Mouse (Mus musculus): ENCODE results near the gene Fcer2a. TPM values are rescaled to one million over a fixed set of nuclear protein-coding genes. Genes with fewer than 3 reads are reported as not detected.
A peak's percentile ranks its signal among the peaks of the same experiment; 100 is the strongest.

Gene Fcer2a
- total RNA-seq, 2 experiments from 2014 or later: 0.18 TPM; not detected in 1

DNA sequence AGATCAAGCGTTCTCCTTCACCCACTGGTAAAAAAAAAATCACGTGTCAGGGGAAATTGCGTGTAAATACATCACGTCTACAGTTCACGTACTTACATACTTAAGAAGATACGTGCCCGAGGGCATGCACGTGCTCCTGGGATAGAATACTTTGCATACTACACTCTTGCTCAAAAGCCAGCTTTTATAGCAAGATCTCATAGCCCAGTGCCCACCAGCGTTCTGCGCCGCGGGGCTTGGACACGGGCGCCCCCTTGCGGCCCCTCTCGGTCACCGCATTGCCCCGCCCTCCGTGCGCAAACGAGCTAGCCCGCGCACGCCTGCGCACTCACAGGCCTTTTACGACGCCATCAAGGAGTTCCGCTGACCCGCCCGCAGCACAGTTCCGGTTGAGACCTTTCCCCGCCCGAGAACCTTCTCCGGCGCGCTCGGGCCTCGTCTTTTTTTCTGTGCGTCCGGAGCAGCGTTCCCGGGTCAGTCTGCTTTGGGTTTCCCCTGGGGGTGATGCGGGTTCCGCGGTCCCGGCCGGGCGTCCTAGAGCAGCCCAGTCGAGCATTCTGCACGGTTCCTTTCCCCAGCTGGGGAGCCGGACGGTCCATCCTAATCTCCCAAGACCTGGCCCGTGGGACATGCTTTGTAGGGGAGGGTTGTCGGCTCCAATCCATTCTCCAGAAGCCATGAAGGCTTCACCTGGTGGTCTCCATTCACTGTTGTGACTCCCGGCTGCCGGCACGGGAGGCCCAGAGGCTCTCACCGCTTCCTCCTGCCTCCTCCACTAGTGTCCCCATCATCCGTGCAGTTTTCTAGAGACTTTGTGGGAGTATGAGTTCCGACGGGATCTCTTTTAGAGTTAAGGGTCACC lies 17.6 kb downstream of the Fcer2a start, which contains the start of gene Trappc5:
Trappc5 (plus strand) TSS at position 169 of the 862 bp plus-strand sequence.
- DNase-seq: peak; percentile 95

DNA sequence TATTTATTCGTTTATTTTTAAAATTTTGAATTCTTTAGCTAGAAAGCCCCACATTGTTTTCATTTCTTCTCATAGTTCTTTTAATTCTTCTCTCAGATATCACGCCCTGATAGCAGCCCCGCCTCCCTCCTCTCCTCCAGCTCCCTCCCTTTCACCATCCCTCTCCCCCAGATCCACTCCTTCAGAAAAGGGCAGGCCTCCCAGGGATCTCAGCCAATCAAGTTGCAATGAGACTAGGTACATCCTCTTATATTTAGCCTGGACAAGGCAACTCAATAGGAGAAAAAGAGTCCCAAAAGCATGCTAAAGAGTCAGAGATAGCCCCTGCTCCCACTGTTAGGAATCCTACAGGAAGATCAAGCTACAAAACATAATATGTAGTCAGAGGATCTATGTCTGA lies 19.3 kb downstream of the Fcer2a start:
- no peak for DNase-seq

DNA sequence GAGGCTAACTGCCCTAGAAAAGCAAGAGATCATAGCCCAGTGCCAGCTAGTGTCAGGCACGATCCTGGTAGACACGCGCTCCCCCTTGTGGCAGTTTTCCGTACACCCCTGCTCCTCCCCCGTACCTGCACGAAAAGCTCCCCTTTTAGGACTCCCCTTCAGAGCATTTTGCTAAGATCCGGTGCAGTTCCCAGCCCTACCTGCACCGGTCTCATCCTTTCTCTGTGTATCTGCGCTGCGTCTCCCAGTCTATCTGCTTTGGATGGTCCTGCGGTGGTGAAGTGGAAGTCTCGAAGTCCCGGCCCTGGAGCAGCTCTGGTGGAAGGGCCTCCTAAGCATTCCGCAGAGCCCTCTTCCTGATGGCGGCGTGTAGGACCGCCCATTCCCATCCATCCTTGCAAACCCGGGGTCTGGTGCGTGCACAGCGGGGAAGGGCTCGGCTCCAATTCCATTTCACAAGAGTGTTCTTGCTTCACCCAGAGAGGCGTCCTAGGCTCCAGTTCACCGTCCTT lies 21.9 kb downstream of the Fcer2a start, which contains the start of gene Fcor:
Fcor (minus strand) TSS at position 383 of the 512 bp plus-strand sequence.
- DNase-seq: peak; percentile 84

DNA sequence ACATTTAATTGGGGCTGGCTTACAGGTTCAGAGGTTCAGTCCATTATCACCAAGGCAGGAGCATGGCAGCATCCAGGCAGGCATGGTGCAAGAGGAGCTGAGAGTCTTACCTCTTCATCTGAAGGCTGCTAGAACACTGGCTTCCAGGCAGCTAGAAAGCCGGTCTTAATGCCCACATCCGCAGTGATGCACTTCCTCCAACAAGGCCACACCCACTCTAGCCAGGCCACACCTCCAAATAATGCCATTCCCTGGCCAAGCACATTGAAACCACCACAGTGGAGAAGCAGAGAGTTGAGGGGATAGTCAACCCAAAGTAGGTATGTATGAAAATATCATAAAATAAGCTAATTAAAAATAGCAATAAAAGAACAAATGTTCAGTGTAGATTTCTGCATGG lies 23.6 kb downstream of the Fcer2a start:
- DNase-seq: no peak

DNA sequence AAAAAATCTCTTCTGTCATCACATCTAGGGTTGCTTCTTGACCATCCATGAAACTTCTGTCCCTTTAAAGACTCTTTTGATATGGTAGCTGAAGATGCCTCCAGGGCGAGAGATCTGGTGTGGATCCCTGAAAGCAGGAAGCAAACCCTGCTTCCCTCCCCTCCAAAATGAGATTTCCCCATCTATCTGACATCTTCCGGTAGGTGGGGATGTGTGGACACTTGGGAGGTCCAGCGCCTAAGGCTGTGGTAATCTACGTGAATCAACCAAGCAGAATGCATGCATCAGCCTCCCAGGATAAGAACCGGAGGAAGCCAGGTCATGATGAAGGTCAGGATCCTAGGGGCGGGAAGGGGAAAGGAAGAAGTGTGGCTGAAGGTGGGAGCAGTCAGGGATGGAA lies 28.5 kb downstream of the Fcer2a start, which contains the start of gene Mcemp1:
Mcemp1 (plus strand) TSS at position 248 of the 400 bp plus-strand sequence.
- no peak for DNase-seq

DNA sequence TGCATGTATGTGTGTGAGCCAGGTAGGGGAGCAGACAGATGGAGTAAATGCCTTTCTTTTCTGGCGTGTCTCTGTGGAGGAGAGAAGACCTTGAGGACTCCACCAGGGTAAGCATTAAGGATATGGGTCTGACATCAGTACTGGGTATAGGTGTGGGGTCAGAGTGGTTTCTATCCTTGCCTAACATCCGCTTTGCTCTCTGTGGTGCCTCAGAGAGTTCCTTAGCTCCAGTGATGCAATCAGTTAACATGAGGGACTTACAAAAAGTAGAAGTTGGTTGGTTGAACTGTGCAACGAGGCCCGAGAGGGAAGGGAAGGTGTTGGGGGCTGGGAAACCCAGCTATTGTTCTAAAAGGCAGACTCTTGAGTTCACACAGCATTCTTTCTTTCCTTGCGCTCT lies 29.6 kb downstream of the Fcer2a start:
- no peak for DNase-seq

DNA sequence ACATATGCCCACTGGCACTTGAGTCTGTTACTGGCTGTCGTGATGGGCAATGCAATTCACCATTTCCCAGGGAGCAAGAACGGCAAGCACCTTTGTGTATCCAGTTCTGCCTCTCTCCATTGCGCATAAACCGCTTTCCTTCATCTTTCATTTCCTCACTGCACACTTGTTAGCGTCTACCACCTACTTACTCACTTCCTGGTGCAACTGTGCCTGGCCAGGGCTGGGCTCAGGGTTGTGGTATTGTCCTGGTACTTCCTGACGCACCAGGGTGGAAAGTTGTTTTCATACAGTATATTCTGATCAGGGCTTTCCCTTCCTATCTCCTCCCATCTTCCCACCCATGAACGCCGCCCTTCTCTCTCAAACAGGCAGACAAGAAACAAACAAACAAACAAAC lies 33.1 kb downstream of the Fcer2a start:
- no peak for DNase-seq

DNA sequence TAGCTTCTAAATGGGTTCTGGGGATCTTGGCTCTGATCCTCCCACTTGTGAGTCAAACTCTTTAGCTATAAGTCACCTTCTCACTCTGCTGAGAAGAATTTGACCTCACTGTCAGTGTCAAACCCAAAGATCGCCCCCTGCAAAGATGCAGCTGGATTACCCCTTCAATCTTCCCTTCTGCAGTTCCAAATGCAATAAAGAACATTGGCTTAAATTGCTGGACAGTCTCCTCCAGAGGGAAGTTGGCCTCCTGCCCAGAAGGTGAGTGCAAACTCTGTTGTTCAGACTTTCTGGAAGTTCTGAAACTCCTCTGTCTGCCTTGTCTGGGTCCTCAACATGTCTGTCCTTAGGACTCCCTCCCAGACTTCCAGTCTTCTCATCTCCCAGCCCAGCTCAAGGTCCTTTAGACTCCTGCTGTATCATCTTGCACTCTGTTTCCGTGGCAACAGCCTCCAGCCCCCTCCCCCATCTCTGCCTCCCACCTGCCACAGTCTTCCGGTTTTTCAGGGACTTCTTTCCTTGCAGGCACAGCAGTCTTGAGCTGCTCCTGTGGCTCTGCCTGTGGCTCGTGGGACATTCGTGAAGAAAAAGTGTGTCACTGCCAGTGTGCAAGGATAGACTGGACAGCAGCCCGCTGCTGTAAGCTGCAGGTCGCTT lies 37.1 kb downstream of the Fcer2a start:
- no peak for DNase-seq

DNA sequence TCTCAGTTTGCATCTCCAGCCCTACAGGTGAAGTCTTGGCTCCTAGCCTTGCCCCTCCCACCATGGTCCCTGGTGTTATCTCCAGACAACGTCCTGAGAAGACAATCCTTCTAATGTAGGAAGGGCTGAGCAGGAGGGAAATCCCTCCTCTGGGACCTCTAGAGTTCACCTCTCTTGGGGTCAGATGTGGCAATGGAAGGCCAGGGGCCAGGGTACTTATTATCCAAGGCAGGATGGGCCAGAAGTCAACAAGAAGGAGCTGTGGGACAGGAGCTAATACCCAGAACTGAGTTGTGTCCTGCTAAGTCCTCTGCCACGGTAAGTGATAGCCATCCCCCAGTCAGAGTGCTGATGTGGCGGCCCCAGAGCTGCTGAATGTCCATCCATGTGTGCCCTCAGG lies 38.4 kb downstream of the Fcer2a start, which contains the start of gene Retn:
Retn (plus strand) TSS at position 245 of the 400 bp plus-strand sequence.
- no peak for DNase-seq

DNA sequence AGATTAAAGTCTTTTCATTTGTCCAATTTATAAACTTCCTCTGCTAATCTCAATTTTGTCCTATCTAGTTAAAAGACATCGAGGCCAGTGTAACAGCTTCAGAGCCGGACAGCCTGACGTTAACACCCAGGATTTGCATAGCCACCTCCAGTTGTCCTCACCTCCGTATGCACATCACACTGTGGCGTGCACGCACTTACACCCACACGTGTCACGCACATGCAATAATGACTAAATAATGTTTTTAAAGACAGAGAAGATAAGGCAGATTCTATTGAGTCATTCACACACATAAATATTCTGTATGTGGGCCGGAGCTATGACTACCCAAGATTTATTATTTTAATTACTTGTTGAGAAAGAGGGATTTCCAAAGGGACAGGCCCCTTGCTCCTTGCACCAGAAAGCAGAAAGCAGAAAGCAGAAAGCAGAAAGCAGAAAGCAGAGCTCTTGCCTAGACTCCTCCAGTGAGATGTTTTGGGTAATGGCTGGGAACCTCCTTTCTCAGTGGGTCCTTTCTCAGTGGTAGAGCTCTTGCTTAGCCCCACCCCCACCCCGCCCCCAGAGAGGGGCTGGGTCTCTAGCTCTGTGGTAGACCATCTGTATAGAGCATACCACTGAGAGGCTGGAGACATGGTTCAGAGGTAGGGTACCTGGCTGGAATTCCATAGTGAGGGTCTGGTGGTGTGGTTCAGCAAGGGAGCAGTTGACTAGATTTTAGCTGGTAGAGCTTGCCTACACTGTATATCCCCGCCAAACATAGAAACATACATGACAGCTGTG lies 39.1 kb downstream of the Fcer2a start:
- DNase-seq: no peak

DNA sequence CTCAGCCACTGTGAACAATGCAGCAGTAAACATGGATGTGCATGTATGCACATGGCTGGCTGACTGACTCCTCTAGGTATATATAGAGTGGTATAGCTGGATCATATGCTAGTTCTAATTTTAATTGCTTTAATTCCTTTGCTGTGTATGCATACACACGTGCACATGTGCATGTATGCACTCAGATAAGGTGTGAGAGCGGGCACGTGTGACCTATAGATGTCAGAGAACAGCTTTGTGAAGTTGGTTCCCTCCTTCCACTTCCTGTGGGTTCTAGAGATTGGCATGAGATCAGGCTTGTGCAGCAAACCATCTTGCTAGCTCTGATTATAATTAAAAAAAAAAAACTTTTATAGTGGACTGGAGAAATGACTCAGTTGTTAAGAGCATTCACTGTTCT lies 41.1 kb downstream of the Fcer2a start:
- DNase-seq: no peak

DNA sequence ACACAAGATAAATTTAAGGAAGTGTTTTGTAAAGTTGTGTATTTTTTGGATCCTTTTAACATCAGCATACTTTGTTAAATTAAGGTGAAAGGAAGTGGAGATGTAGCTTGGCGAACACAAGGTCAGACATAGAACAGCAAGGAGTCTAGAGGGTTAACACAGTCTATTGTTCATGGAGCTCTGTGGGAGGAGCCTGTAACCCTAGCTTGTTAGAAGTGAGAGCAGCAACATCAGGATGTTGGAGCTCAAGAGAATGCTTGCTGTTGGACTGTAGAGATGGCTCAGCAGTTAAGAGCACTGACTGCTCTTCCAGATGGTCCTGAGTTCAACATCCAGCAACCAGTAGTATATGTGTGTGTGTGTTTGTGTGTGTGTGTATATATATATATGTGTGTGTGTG lies 45.0 kb downstream of the Fcer2a start:
- DNase-seq: no peak

DNA sequence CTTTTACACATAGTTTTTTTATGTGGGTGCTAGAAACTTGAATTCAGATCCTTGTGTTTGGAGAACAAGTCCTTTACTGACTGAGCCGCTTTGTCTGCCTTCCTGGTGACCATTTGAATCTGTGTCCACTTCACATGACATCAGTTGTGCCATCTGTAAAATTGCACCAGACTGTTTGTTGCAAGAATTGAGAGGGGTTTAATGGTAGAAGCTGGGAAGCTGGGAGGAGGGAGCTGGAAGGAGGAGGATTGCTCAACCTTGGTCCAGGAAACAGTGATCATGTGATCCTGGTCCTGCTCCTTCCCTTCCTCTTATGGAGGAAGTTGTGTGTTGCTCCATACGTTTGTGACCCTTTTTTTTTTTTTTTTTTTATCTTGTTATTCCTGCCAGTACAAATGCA lies 45.7 kb downstream of the Fcer2a start:
- DNase-seq: no peak

DNA sequence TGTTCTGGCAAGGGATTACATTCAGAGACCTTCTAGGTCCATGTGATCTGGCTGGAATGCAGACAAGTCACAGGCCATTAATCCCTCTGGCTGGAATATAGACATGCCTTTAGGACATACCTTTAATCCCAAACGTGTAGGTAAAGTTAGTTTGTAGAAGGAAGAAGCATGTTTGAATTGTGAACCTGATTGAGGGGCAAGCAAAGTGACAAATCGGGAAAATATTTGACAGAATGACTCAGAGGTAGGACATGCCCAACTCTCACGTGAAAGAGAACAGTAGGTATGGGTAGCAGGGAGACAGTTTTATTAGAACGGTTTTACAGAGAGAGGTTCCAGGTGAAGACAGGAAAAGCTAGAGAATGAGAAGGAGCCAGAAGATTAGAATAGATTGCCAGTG lies 46.4 kb downstream of the Fcer2a start:
- no peak for DNase-seq

DNA sequence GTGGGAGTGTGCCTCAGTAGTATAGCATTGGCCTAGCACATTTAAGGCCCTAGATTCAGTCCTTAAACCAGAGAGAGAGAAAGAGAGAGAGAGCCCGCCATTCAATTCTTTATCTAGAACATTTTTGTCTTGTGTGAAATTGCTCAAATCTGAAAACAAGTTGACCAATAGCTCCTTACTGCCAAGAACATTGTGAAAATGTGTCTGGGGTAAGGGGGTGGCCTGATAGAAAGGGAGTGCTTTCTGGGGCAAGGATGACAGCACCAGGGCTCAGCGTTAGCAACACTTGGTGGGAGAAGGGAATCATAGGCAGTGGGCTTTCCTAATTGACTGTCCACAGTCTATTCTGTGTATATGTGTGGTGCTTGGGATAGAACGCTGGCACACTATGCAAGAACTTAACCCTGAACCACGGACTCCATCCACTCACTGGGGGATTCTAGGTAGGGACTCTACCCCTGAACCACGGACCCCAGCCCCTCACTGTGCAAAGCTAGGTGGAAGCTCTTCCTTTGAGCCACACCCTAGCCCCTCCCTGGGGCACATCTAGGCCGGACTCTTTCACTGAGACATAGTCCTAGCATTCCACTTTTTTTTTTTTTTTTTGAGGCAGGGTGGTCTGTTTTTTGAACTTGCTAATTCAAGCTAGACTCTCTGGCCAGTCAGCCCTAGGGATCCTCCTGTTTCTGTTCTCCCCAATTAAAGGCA lies 47.0 kb downstream of the Fcer2a start:
- no peak for DNase-seq

DNA sequence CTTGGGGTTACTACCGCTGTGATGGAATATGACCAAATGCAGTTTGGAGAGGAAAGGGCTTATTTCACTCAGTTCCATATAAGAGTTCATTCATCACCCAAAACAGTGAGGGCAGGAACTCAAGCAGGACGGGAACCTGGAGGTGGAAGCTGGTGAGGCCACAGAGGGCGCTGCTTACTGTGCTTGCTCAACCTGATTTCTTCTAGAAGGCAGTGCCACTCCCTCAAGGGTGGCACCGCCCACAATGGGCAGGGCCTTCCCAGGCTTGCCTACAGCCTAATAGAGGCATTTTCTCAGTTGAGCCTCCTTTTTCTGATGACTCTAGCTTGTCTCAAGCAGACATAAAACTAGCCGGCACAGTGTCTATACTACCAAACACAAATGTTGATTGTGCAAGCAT lies 48.2 kb downstream of the Fcer2a start:
- DNase-seq: peak; percentile 37

Other genes starting within 250 kb of the Fcer2a start
- 1 to 10 TPM; 4.1 to 4.5 TPM for gene Pex11g, start 226.5 kb downstream of the Fcer2a start, total RNA-seq (2021)
- gene Tex45, start 223.3 kb downstream of the Fcer2a start, total RNA-seq (2021): under 1 TPM in 1 of 2 experiments, not detected in 1; 0.32 TPM
- 10 to 100 TPM; 24.6 to 26.1 TPM for gene Zfp358, start 201.0 kb downstream of the Fcer2a start, total RNA-seq (2021)
- 10 to 100 TPM; 26.4 to 29.0 TPM for gene Mcoln1, start 193.7 kb downstream of the Fcer2a start, total RNA-seq (2021)
- 10 to 100 TPM; 15.1 to 15.9 TPM for gene Pnpla6, start 178.8 kb downstream of the Fcer2a start, total RNA-seq (2021)
- 1 to 10 TPM; 1.1 to 2.2 TPM for gene C330021F23Rik, start 126.2 kb downstream of the Fcer2a start, total RNA-seq (2021)
- gene Camsap3, start 106.9 kb downstream of the Fcer2a start, total RNA-seq (2021): 1 to 10 TPM; 1.5 to 2.9 TPM
- 10 to 100 TPM; 20.9 to 21.3 TPM for gene Xab2, start 72.9 kb downstream of the Fcer2a start, total RNA-seq (2021)
- 10 to 100 TPM; 72.5 to 77.7 TPM for gene Pet100, start 72.6 kb downstream of the Fcer2a start, total RNA-seq (2021)
- gene Pcp2, start 68.6 kb downstream of the Fcer2a start, total RNA-seq (2021): not detected
- 10 to 100 TPM; 15.4 to 17.3 TPM for gene Stxbp2, start 63.2 kb downstream of the Fcer2a start, total RNA-seq (2021)
- gene Retn, start 38.4 kb downstream of the Fcer2a start, total RNA-seq (2021): not detected
- under 1 TPM in 1 of 2 experiments, not detected in 1; 0.23 TPM for gene Mcemp1, start 28.4 kb downstream of the Fcer2a start, total RNA-seq (2021)
- under 1 TPM; 0.81 to 0.86 TPM for gene Fcor, start 21.8 kb downstream of the Fcer2a start, total RNA-seq (2021)
- 10 to 100 TPM; 16.8 to 19.8 TPM for gene Trappc5, start 17.9 kb downstream of the Fcer2a start, total RNA-seq (2021)
- gene Clec4g, start 26.5 kb upstream of the Fcer2a start, total RNA-seq (2021): 1 to 10 TPM in 1 of 2 experiments, under 1 TPM in 1; 0.63 to 1.3 TPM
- not detected for gene Cd209a, start 54.8 kb upstream of the Fcer2a start, total RNA-seq (2021)
- not detected for gene Cd209e, start 160.1 kb upstream of the Fcer2a start, total RNA-seq (2021)
- gene Cd209d, start 184.4 kb upstream of the Fcer2a start, total RNA-seq (2021): not detected
- not detected for gene Cd209b, start 232.7 kb upstream of the Fcer2a start, total RNA-seq (2021)